Mouse (Mus musculus) heart, embryonic 15.5 days (tissue): Measurements from ENCODE around the gene Rnf39. TPM values are rescaled to one million over a fixed set of nuclear protein-coding genes. Genes with fewer than 3 reads are reported as not detected.
"Not testable (repeated sequence)": the region's sequence is repeated elsewhere in the genome, so short reads cannot be mapped to it uniquely, and the experiment has no call there.

Experiments
- ATAC-seq: fragments of 200-750 bp; cut with Nextera tagmentation; replicated peaks from 2 replicates; pipeline ENCODE4 v1.8.0; 2017; ENCODE audit warnings: low read depth, moderate TSS enrichment; ENCODE audit not compliant: insufficient number of reproducible peaks, insufficient read depth, low FRiP score
- H3K27ac ChIP-seq: fragments of 300-500 bp; sonication (generic); 2 replicates; pipeline ENCODE4 v1.5.1; 2015; ENCODE audit warnings: mild to moderate bottlenecking, inconsistent platforms
- H3K27me3 ChIP-seq: fragments of 300-500 bp; sonication (generic); 2 replicates; pipeline ENCODE4 v1.6.1; 2015; ENCODE audit warnings: inconsistent platforms
- H3K36me3 ChIP-seq: fragments of 300-500 bp; sonication (generic); 2 replicates; pipeline ENCODE4 v1.6.1; 2015; ENCODE audit warnings: mild to moderate bottlenecking, inconsistent platforms
- H3K4me1 ChIP-seq: fragments of 300-500 bp; sonication (generic); replicated peaks from 2 replicates; pipeline ENCODE4 v1.6.1; 2015; ENCODE audit warnings: inconsistent platforms
- H3K4me2 ChIP-seq: fragments of 300-500 bp; sonication (generic); 2 replicates; pipeline ENCODE4 v1.6.1; 2015; ENCODE audit warnings: inconsistent platforms, mild to moderate bottlenecking, moderate library complexity
- H3K4me3 ChIP-seq: fragments of 300-500 bp; sonication (generic); 2 replicates; pipeline ENCODE4 v1.5.1; 2015; ENCODE audit warnings: mild to moderate bottlenecking, inconsistent platforms
- H3K9ac ChIP-seq: fragments of 300-500 bp; sonication (generic); 2 replicates; pipeline ENCODE4 v1.6.1; 2015; ENCODE audit warnings: mild to moderate bottlenecking, inconsistent platforms
- H3K9me3 ChIP-seq: fragments of 300-500 bp; sonication (generic); replicated peaks from 2 replicates; pipeline ENCODE4 v1.6.1; 2016; ENCODE audit warnings: inconsistent platforms
- WGBS: fragments of 180-500 bp; shearing (Covaris S2); methylation state at CpG from one replicate; pipeline ENCODE4 v1.1.7; 2015; ENCODE audit warnings: mixed read lengths; 5-methylcytosine and 5-hydroxymethylcytosine counted together
- polyA plus RNA-seq: library from polyadenylated mRNA; unstranded; fragments of >200 nt; fragmentation: Nextera tagmentation; extraction: Ambion mirVana; gene quantifications from 2 replicates; pipeline ENCODE4 v1.2.1, GENCODE M21; 2015

The Rnf39 gene
- polyA plus RNA-seq, 1 experiment from 2014 or later, result 0.33 TPM

GRCm38 (mm10) chr17:36988475-36988874 lies 45.8 kb downstream of the Rnf39 start:
- no peak overlapping the region for H3K9ac ChIP-seq
- H3K4me2 ChIP-seq, result peak overlapping the region; percentile 58
- peak overlapping the region; percentile 28 for H3K4me3 ChIP-seq
- 7% methylated on average over 24 of the region's 24 CpGs for WGBS
- H3K36me3 ChIP-seq, result no peaks in the 10 kb centered on the region
- no peak overlapping the region for H3K27ac ChIP-seq
- no peaks in the 10 kb centered on the region for H3K9me3 ChIP-seq
- H3K4me1 ChIP-seq, result peaks cover 8% of the 10 kb centered on the region; the same call in 1 of the 2 replicates
- peaks cover 23% of the 10 kb centered on the region for H3K27me3 ChIP-seq
- no peak for ATAC-seq

- WGBS, result 26% methylated on average over 5 of the region's 5 CpGs
- H3K4me2 ChIP-seq, result peak within 1 kb of the TSS; percentile 58
- H3K27me3 ChIP-seq, result peaks cover 23% of the 10 kb centered on the region
- no peak within 1 kb of the TSS for H3K9ac ChIP-seq
- peak within 1 kb of the TSS; percentile 28 for H3K4me3 ChIP-seq
- H3K27ac ChIP-seq, result no peak within 1 kb of the TSS
- no peaks in the 10 kb centered on the region for H3K9me3 ChIP-seq
- H3K36me3 ChIP-seq, result no peaks in the 10 kb centered on the region
- peaks cover 8% of the 10 kb centered on the region; the same call in 1 of the 2 replicates for H3K4me1 ChIP-seq
- no peak for ATAC-seq
Measured at GRCm38 (mm10) chr17:36989437-36989836, 46.7 kb downstream of the Rnf39 start, which contains the start of gene H2-M5. TSS of gene H2-M5 (minus strand) at chr17:36989537.

- not testable (repeated sequence) for H3K4me2 ChIP-seq, H3K27ac ChIP-seq, ATAC-seq, H3K36me3 ChIP-seq, H3K9ac ChIP-seq, H3K4me1 ChIP-seq, H3K9me3 ChIP-seq, H3K4me3 ChIP-seq
- 95% methylated on average over 6 of the region's 6 CpGs for WGBS
- peaks cover 23% of the 10 kb centered on the region for H3K27me3 ChIP-seq
Measured at GRCm38 (mm10) chr17:36990630-36991029, 47.9 kb downstream of the Rnf39 start.

- Histone ChIP-seq H3K9me3 (no peaks in the 10 kb centered on the region), H3K4me1 (peaks cover 8% of the 10 kb centered on the region; the same call in 1 of the 2 replicates), H3K27me3 (peaks cover 19% of the 10 kb centered on the region), H3K4me3 (no peak overlapping the region), H3K9ac (no peak overlapping the region), H3K4me2 (no peak overlapping the region), H3K27ac (no peak overlapping the region), H3K36me3 (no peaks in the 10 kb centered on the region)
- no peak for ATAC-seq
- WGBS, result 53% methylated on average over 3 of the region's 3 CpGs
Measured at GRCm38 (mm10) chr17:36992336-36993104, 49.8 kb downstream of the Rnf39 start.

- no peaks in the 10 kb centered on the region for H3K9me3 ChIP-seq
- WGBS, result 88% methylated on average over 4 of the region's 4 CpGs
- no peak overlapping the region for H3K4me2 ChIP-seq
- H3K9ac ChIP-seq, result no peak overlapping the region
- no peaks in the 10 kb centered on the region for H3K36me3 ChIP-seq
- 0 out of 2 replicates have a peak, but pooled peaks cover 2% of the 10 kb centered on the region for H3K4me1 ChIP-seq
- H3K27ac ChIP-seq, result no peak overlapping the region
- no peak overlapping the region for H3K4me3 ChIP-seq
- peaks cover 7% of the 10 kb centered on the region; the same call in 1 of the 2 replicates for H3K27me3 ChIP-seq
- ATAC-seq, result no peak
Measured at GRCm38 (mm10) chr17:36993770-36994325, 51.1 kb downstream of the Rnf39 start.

GRCm38 (mm10) chr17:36994528-36994927 lies 51.8 kb downstream of the Rnf39 start:
- H3K27me3 ChIP-seq, result 0 out of 2 replicates have a peak, but pooled peaks cover under 1% of the 10 kb centered on the region
- ATAC-seq, result no peak
- no peaks in the 10 kb centered on the region for H3K4me1 ChIP-seq
- 74% methylated on average over 2 of the region's 2 CpGs for WGBS
- H3K36me3 ChIP-seq, result no peaks in the 10 kb centered on the region
- no peak overlapping the region for H3K4me2 ChIP-seq
- H3K4me3 ChIP-seq, result no peak overlapping the region
- no peak overlapping the region for H3K9ac ChIP-seq
- H3K9me3 ChIP-seq, result no peaks in the 10 kb centered on the region
- H3K27ac ChIP-seq, result no peak overlapping the region

GRCm38 (mm10) chr17:36995448-36995847 lies 52.7 kb downstream of the Rnf39 start:
- H3K9ac ChIP-seq, result no peak overlapping the region
- no peak overlapping the region for H3K27ac ChIP-seq
- no peaks in the 10 kb centered on the region for H3K4me1 ChIP-seq
- no peaks in the 10 kb centered on the region for H3K9me3 ChIP-seq
- no peaks in the 10 kb centered on the region for H3K36me3 ChIP-seq
- H3K4me2 ChIP-seq, result no peak overlapping the region
- H3K27me3 ChIP-seq, result no peaks in the 10 kb centered on the region
- WGBS, result 59% methylated on average over 3 of the region's 3 CpGs
- ATAC-seq, result no peak
- H3K4me3 ChIP-seq, result no peak overlapping the region

GRCm38 (mm10) chr17:36997033-36997735 lies 54.5 kb downstream of the Rnf39 start:
- Histone ChIP-seq H3K27me3 (no peaks in the 10 kb centered on the region), H3K4me2 (no peak overlapping the region), H3K9ac (no peak overlapping the region), H3K27ac (no peak overlapping the region), H3K4me3 (no peak overlapping the region), H3K9me3 (no peaks in the 10 kb centered on the region), H3K4me1 (no peaks in the 10 kb centered on the region), H3K36me3 (no peaks in the 10 kb centered on the region)
- WGBS, result 23% methylated on average over 7 of the region's 7 CpGs
- ATAC-seq, result no peak

Other genes starting within 250 kb of the Rnf39 start
- not detected in 2 replicates for gene H2-M10.5, start 170.0 kb upstream of the Rnf39 start, polyA plus RNA-seq
- gene H2-M10.6, start 130.7 kb upstream of the Rnf39 start, polyA plus RNA-seq, result not detected in 2 replicates
- gene Trim26, start 105.8 kb upstream of the Rnf39 start, polyA plus RNA-seq, result 17.7 and 25.0 TPM in 2 replicates
- 0.06 and 0.13 TPM in 2 replicates for gene Trim15, start 75.7 kb upstream of the Rnf39 start, polyA plus RNA-seq
- 9.5 and 14.1 TPM in 2 replicates for gene Trim10, start 73.3 kb upstream of the Rnf39 start, polyA plus RNA-seq
- gene Trim40, start 52.8 kb upstream of the Rnf39 start, polyA plus RNA-seq, result not detected in 2 replicates
- gene Trim31, start 44.8 kb upstream of the Rnf39 start, polyA plus RNA-seq, result not detected in 2 replicates
- gene Ppp1r11, start 8.8 kb downstream of the Rnf39 start, polyA plus RNA-seq, result 73.1 and 81.3 TPM in 2 replicates
- gene Znrd1, start 15.6 kb downstream of the Rnf39 start, polyA plus RNA-seq, result 41.2 and 47.4 TPM in 2 replicates
- gene Znrd1as, start 15.7 kb downstream of the Rnf39 start, polyA plus RNA-seq, result 6.2 and 7.4 TPM in 2 replicates
- not detected in 2 replicates for gene 2410137M14Rik, start 38.3 kb downstream of the Rnf39 start, polyA plus RNA-seq
- 0.34 and 0.49 TPM in 2 replicates for gene H2-M5, start 46.6 kb downstream of the Rnf39 start, polyA plus RNA-seq
- 32.4 and 40.4 TPM in 2 replicates for gene Zfp57, start 58.2 kb downstream of the Rnf39 start, polyA plus RNA-seq
- gene Mog, start 80.5 kb downstream of the Rnf39 start, polyA plus RNA-seq, result 0.13 TPM in 1 of 2 replicates, not detected in the other
- 4.6 and 5.6 TPM in 2 replicates for gene Gabbr1, start 103.0 kb downstream of the Rnf39 start, polyA plus RNA-seq
- gene Olfr90, start 145.6 kb downstream of the Rnf39 start, polyA plus RNA-seq, result not detected in 2 replicates
- not detected in 2 replicates for gene Olfr91, start 155.4 kb downstream of the Rnf39 start, polyA plus RNA-seq
- not detected in 2 replicates for gene Olfr92, start 177.2 kb downstream of the Rnf39 start, polyA plus RNA-seq
- not detected in 2 replicates for gene Olfr93, start 218.6 kb downstream of the Rnf39 start, polyA plus RNA-seq